Mouse (Mus musculus) bone marrow, adult 2 months (tissue): Measurements from ENCODE around the gene Isyna1. TPM values are rescaled to one million over a fixed set of nuclear protein-coding genes. Genes with fewer than 3 reads are reported as not detected.

Experiments
- H3K27ac ChIP-seq: fragments of 200-500 bp; 2 replicates; pipeline ENCODE4 v1.5.1; 2012; ENCODE audit warnings: low read depth, mild to moderate bottlenecking, control low read depth, inconsistent platforms, low read length; ENCODE audit not compliant: control insufficient read depth, poor library complexity, insufficient read depth
- H3K4me1 ChIP-seq: fragments of 200-500 bp; 2 replicates; pipeline ENCODE4 v1.6.1; 2011; ENCODE audit warnings: low read length; ENCODE audit not compliant: control insufficient read depth, insufficient read depth
- H3K4me3 ChIP-seq: fragments of 200-500 bp; replicated peaks from 2 replicates; pipeline ENCODE3; 2011; ENCODE audit warnings: mild to moderate bottlenecking, low read depth, low read length, control low read depth; ENCODE audit not compliant: control insufficient read depth
- CTCF ChIP-seq: fragments of 200-500 bp; IDR thresholded peaks from 2 replicates; pipeline ENCODE4 v1.5.1; 2011; ENCODE audit warnings: low read length, control low read depth; ENCODE audit not compliant: control insufficient read depth, insufficient read depth
- POLR2A ChIP-seq: fragments of 200-500 bp; IDR thresholded peaks from 2 replicates; pipeline ENCODE4 v1.6.1; 2011; ENCODE audit warnings: low read depth, mild to moderate bottlenecking, control low read depth, low read length, borderline replicate concordance; ENCODE audit not compliant: control insufficient read depth
- WGBS: fragments of 180-500 bp; shearing (Covaris S2); methylation state at CpG from one replicate; pipeline ENCODE4 v1.1.7; 2018; 5-methylcytosine and 5-hydroxymethylcytosine counted together
- polyA plus RNA-seq: library from polyadenylated mRNA; stranded (reverse); fragments of >200 nt; gene quantifications from 2 replicates; pipeline ENCODE4 v1.2.4, GENCODE M21; 2011; ENCODE audit warnings: low replicate concordance; ENCODE audit not compliant: missing spikeins, insufficient read depth, insufficient read length

The Isyna1 gene
- polyA plus RNA-seq, 1 experiment = 23.7 TPM

GRCm38 (mm10) chr8:70563763-70564387 lies 30.3 kb upstream of the Isyna1 start:
- Histone ChIP-seq H3K4me3 (no peak overlapping the region), H3K27ac (no peak overlapping the region), H3K4me1 (peaks cover 22% of the 10 kb centered on the region)
- 79% methylated on average over 6 of the region's 6 CpGs for WGBS
- TF ChIP-seq CTCF = no peak
- TF ChIP-seq POLR2A = no peak

- no peak overlapping the region for H3K27ac ChIP-seq
- WGBS = 69% methylated on average over 3 of the region's 3 CpGs
These were observed 29.4 kb upstream of the Isyna1 start for GRCm38 (mm10) chr8:70564696-70565235.

GRCm38 (mm10) chr8:70565561-70565960 lies 28.6 kb upstream of the Isyna1 start:
- Histone ChIP-seq H3K4me3 (no peak overlapping the region), H3K27ac (no peak overlapping the region), H3K4me1 (peaks cover 18% of the 10 kb centered on the region)
- WGBS = 2% methylated on average over 3 of the region's 3 CpGs
- TF ChIP-seq CTCF (no peak), POLR2A (no peak)

More at GRCm38 (mm10) chr8:70564696-70565235, 29.4 kb upstream of the Isyna1 start:
- no peak overlapping the region for H3K4me3 ChIP-seq
- TF ChIP-seq POLR2A (no peak), CTCF (no peak)
- H3K4me1 ChIP-seq = peaks cover 21% of the 10 kb centered on the region

- Histone ChIP-seq H3K4me3 (no peak overlapping the region), H3K27ac (no peak overlapping the region), H3K4me1 (peaks cover 2% of the 10 kb centered on the region; the same call in 1 of the 2 replicates)
- no peak for TF ChIP-seq POLR2A
These were observed 23.8 kb upstream of the Isyna1 start for GRCm38 (mm10) chr8:70570360-70570759.

- Histone ChIP-seq H3K27ac (no peak overlapping the region), H3K4me3 (no peak overlapping the region), H3K4me1 (no peaks in the 10 kb centered on the region)
- TF ChIP-seq POLR2A (no peak), CTCF (no peak)
- WGBS = 79% methylated on average over 6 of the region's 6 CpGs
These were observed 23.2 kb upstream of the Isyna1 start for GRCm38 (mm10) chr8:70570990-70571389.

- Histone ChIP-seq H3K4me3 (no peak overlapping the region), H3K27ac (no peak overlapping the region), H3K4me1 (no peaks in the 10 kb centered on the region)
- no peak for TF ChIP-seq CTCF
- no peak for TF ChIP-seq POLR2A
These were observed 19.9 kb upstream of the Isyna1 start for GRCm38 (mm10) chr8:70574302-70574701.

- Histone ChIP-seq H3K4me1 (no peaks in the 10 kb centered on the region), H3K4me3 (no peak overlapping the region), H3K27ac (no peak overlapping the region)
- 37% methylated on average over 4 of the region's 4 CpGs for WGBS
- TF ChIP-seq POLR2A = no peak
- TF ChIP-seq CTCF = no peak
These were observed 19.3 kb upstream of the Isyna1 start for GRCm38 (mm10) chr8:70574915-70575314.

GRCm38 (mm10) chr8:70577207-70577606 lies 17.0 kb upstream of the Isyna1 start:
- H3K4me3 ChIP-seq = no peak overlapping the region
- no peak overlapping the region for H3K27ac ChIP-seq
- WGBS = 91% methylated on average over 3 of the region's 3 CpGs
- TF ChIP-seq POLR2A (no peak), CTCF (no peak)
- no peaks in the 10 kb centered on the region for H3K4me1 ChIP-seq
